Mouse (Mus musculus): Measurements from ENCODE around the gene Ccdc7a. TPM values are rescaled to one million over a fixed set of nuclear protein-coding genes. Genes with fewer than 3 reads are reported as not detected.

The Ccdc7a gene
- total and polyA plus RNA-seq, 3 experiments, result not detected

GRCm38 (mm10) chr8:128686429-128686990, 378.8 kb downstream of the Ccdc7a start:
- Histone ChIP-seq H3K36me3 (replicated peaks in 1 of 2; ENCODE audit: control insufficient read depth in 1 of 2, insufficient read depth in 1 of 2, low read length in 1 of 2) (no peaks in the 10 kb centered on the region), H3K4me1 (ENCODE audit: control insufficient read depth in 1 of 2, insufficient read depth in 2 of 2) (peaks cover 3 to 39% of the 10 kb centered on the region in 2 experiments; a peak in 3 of 4 replicates), H3K27ac (ENCODE audit: insufficient read depth, low read depth) (no peak overlapping the region), H3K27me3 (replicated peaks) (no peaks in the 10 kb centered on the region), H3K79me2 (replicated peaks; ENCODE audit: control insufficient read depth, extremely low read depth, insufficient read depth, poor library complexity, severe bottlenecking) (peaks cover 22% of the 10 kb centered on the region), H3K9me3 (replicated peaks; ENCODE audit: low read length) (no peaks in the 10 kb centered on the region), H3K4me3 (replicated peaks in 1 of 3; ENCODE audit: low read depth in 2 of 3, low read length in 2 of 3, poor library complexity in 1 of 3) (peak overlapping the region; percentile 75 to 95 (median 90)), H3K9ac (ENCODE audit: insufficient read depth, low read depth) (peak overlapping the region; percentile 91), H3K4me2 (ENCODE audit: insufficient read depth, low read depth, poor library complexity, severe bottlenecking) (peak overlapping the region; percentile 92)
- in situ Hi-C loops (cut with MboI; ENCODE audit: low pct_ligation_motif_present, low pct_unique_long_range_greater_than_20kb, low sequenced_read_pairs), result no loop called here
- TF ChIP-seq ZMIZ1 (IDR thresholded peaks at IDR 0.05; ENCODE audit: low read depth, low read length) (no peak), ZNF384 (IDR thresholded peaks at IDR 0.05; ENCODE audit: low read depth, low read length) (peak; percentile 79), SIN3A (IDR thresholded peaks at IDR 0.05; ENCODE audit: low read length) (no peak; the same call in 1 of the 2 replicates), ELF1 (IDR thresholded peaks at IDR 0.05; ENCODE audit: low read depth, low read length) (no peak), ZKSCAN1 (IDR thresholded peaks at IDR 0.05; ENCODE audit: borderline replicate concordance, low read depth, low read length) (no peak), POLR2A (IDR thresholded peaks at IDR 0.05; ENCODE audit: low read depth, low read length) (no peak), MEF2A (IDR thresholded peaks at IDR 0.05; ENCODE audit: borderline replicate concordance, low read depth, low read length) (peak; percentile 33; the same call in 1 of the 2 replicates)
- dilution Hi-C loops (cut with MboI; ENCODE audit: extremely low pct_ligation_motif_present, extremely low pct_unique_long_range_greater_than_20kb, low sequenced_read_pairs), result no loop called here
- DNase-seq (ENCODE audit: extremely low read depth), result no peak

- H3K4me2 ChIP-seq (ENCODE audit: insufficient read depth, low read depth, poor library complexity, severe bottlenecking), result peak within 1 kb of the TSS; percentile 92
- peak within 1 kb of the TSS; percentile 65 for H3K27ac ChIP-seq (ENCODE audit: insufficient read depth, low read depth)
- dilution Hi-C loops (cut with MboI; ENCODE audit: extremely low pct_ligation_motif_present, extremely low pct_unique_long_range_greater_than_20kb, low sequenced_read_pairs) (no loop called here), in situ Hi-C loops (cut with MboI; ENCODE audit: low pct_ligation_motif_present, low pct_unique_long_range_greater_than_20kb, low sequenced_read_pairs) (no loop called here)
- no peaks in the 10 kb centered on the region for H3K9me3 ChIP-seq (replicated peaks; ENCODE audit: low read length)
- no peaks in the 10 kb centered on the region for H3K27me3 ChIP-seq (replicated peaks)
- no peaks in the 10 kb centered on the region for H3K36me3 ChIP-seq (replicated peaks in 1 of 2; ENCODE audit: control insufficient read depth in 1 of 2, insufficient read depth in 1 of 2, low read length in 1 of 2)
- peaks cover 19% of the 10 kb centered on the region for H3K79me2 ChIP-seq (replicated peaks; ENCODE audit: control insufficient read depth, extremely low read depth, insufficient read depth, poor library complexity, severe bottlenecking)
- peaks cover 3 to 32% of the 10 kb centered on the region in 2 experiments; a peak in 3 of 4 replicates for H3K4me1 ChIP-seq (ENCODE audit: control insufficient read depth in 1 of 2, insufficient read depth in 2 of 2)
- 0 out of 2 replicates have a peak, but pooled peaks have one; percentile 18 for TF ChIP-seq SIN3A (IDR thresholded peaks at IDR 0.05; ENCODE audit: low read length)
- TF ChIP-seq MXI1 (IDR thresholded peaks at IDR 0.05; ENCODE audit: low read depth, low read length), result peak; percentile 63
- peak; percentile 17; the same call in 1 of the 2 replicates for TF ChIP-seq MAX (IDR thresholded peaks at IDR 0.05; ENCODE audit: low read length)
- TF ChIP-seq CTCF (conservative IDR thresholded peaks at IDR 0.05 in 1 of 2, IDR thresholded peaks at IDR 0.05 in 1 of 2; ENCODE audit: low read depth in 2 of 2, low read length in 2 of 2), result peak in 1 of 2 experiments; percentile 50; a peak in 2 of 4 replicates
- no peak; the same call in 1 of the 2 replicates for TF ChIP-seq IRF4 (IDR thresholded peaks at IDR 0.05; ENCODE audit: low read depth, low read length)
- TF ChIP-seq HCFC1 (IDR thresholded peaks at IDR 0.05; ENCODE audit: low read depth, low read length), result no peak; the same call in 1 of the 2 replicates
- peak; percentile 71; the same call in 1 of the 2 replicates for TF ChIP-seq MYC (IDR thresholded peaks at IDR 0.05; ENCODE audit: low read depth, low read length)
- TF ChIP-seq MAZ (IDR thresholded peaks at IDR 0.05; ENCODE audit: low read depth, low read length), result 0 out of 2 replicates have a peak, but pooled peaks have one; percentile 6
- peak; percentile 55; the same call in 1 of the 2 replicates for TF ChIP-seq POLR2A (IDR thresholded peaks at IDR 0.05; ENCODE audit: low read depth, low read length)
- TF ChIP-seq ELF1 (IDR thresholded peaks at IDR 0.05; ENCODE audit: low read depth, low read length), result peak; percentile 48; the same call in 1 of the 2 replicates
- peak; percentile 58 for DNase-seq (ENCODE audit: extremely low read depth)
- peak within 1 kb of the TSS; percentile 91 for H3K9ac ChIP-seq (ENCODE audit: insufficient read depth, low read depth)
- peak within 1 kb of the TSS; percentile 75 to 95 (median 90) for H3K4me3 ChIP-seq (replicated peaks in 1 of 3; ENCODE audit: low read depth in 2 of 3, low read length in 2 of 3, poor library complexity in 1 of 3)
Measured at GRCm38 (mm10) chr8:128685507-128686428, 379.5 kb downstream of the Ccdc7a start, which contains the start of gene Itgb1. Gene Itgb1, plus strand, starts transcription at chr8:128685654.

All from CH12.LX (cell line).